In genomic region chr1:134512183-134512582, GRCm38 (mm10) we compare ENCODE assay signal across 37 mouse cellular contexts. TPM values are rescaled to one million over a fixed set of nuclear protein-coding genes. Genes with fewer than 3 reads are reported as not detected.
A peak's percentile ranks its signal among the peaks of the same experiment; 100 is the strongest.
DNase-seq lines count a peak whose midpoint lies in the region; ATAC-seq and TF ChIP-seq lines count a peak whose summit lies in the region.
"Had no signal": no experiment of that assay in that cellular context is flagged by ENCODE, and none has a peak within 500 bp of the region (broad histone marks: within the 10 kb centered on the region; RNA-seq: fewer than 3 reads in every experiment).

No protein-coding gene starts in this region.

- H3K4me1 ChIP-seq in hindbrain, embryonic 13.5 days (replicated peaks) = peaks cover 32% of the 10 kb centered on the region
- peaks cover 15% of the 10 kb centered on the region for H3K4me1 ChIP-seq in hindbrain, embryonic 12.5 days
- H3K4me1 ChIP-seq in hindbrain, postnatal 0 days (ENCODE audit: insufficient read depth, low read length) = peaks cover 15% of the 10 kb centered on the region

- H3K27me3 ChIP-seq in hindbrain, embryonic 13.5 days = peaks cover 33% of the 10 kb centered on the region
- peaks cover 31% of the 10 kb centered on the region for H3K27me3 ChIP-seq in hindbrain, embryonic 12.5 days
- H3K27me3 ChIP-seq in hindbrain, postnatal 0 days (ENCODE audit: insufficient read depth, low read length) = no peaks in the 10 kb centered on the region
- H3K27me3 ChIP-seq: intestine, embryonic 15.5 days had no signal

- H3K4me2 ChIP-seq in hindbrain, embryonic 13.5 days = no peak overlapping the region
- H3K4me2 ChIP-seq in hindbrain, embryonic 12.5 days (replicated peaks) = no peak overlapping the region
- H3K4me2 ChIP-seq in hindbrain, postnatal 0 days (ENCODE audit: low read depth, low read length) = no peak overlapping the region

- H3K4me3 ChIP-seq in hindbrain, embryonic 13.5 days = no peak overlapping the region
- H3K4me3 ChIP-seq in hindbrain, embryonic 12.5 days = no peak overlapping the region
- H3K4me3 ChIP-seq in hindbrain, postnatal 0 days (ENCODE audit: low read length) = no peak overlapping the region
- H3K4me3 ChIP-seq: erythroblast, embryonic 14.5 days; layer of hippocampus, adult 2 months; left cerebral cortex, adult 2 months; myocyte had no signal

- H3K36me3 ChIP-seq in hindbrain, embryonic 13.5 days = peaks cover 21% of the 10 kb centered on the region
- H3K36me3 ChIP-seq in hindbrain, embryonic 12.5 days = peaks cover 13% of the 10 kb centered on the region
- peaks cover 8% of the 10 kb centered on the region; the same call in 1 of the 2 replicates for H3K36me3 ChIP-seq in hindbrain, postnatal 0 days (ENCODE audit: insufficient read depth, low read length)

- no peaks in the 10 kb centered on the region for H3K9me3 ChIP-seq in hindbrain, embryonic 13.5 days
- no peaks in the 10 kb centered on the region for H3K9me3 ChIP-seq in hindbrain, embryonic 12.5 days (replicated peaks)
- H3K9me3 ChIP-seq in hindbrain, postnatal 0 days (ENCODE audit: low read length) = no peaks in the 10 kb centered on the region
- H3K9me3 ChIP-seq: embryonic facial prominence, embryonic 13.5 days; heart, embryonic 12.5 days; intestine, embryonic 15.5 days; limb, embryonic 10.5 days; limb, embryonic 15.5 days; liver, embryonic 13.5 days; midbrain, embryonic 10.5 days had no signal

- TF ChIP-seq CTCF in hindbrain, postnatal 0 days (IDR thresholded peaks at IDR 0.05; ENCODE audit: low read depth) = no peak

- H3K9ac ChIP-seq in hindbrain, embryonic 13.5 days = no peak overlapping the region
- H3K9ac ChIP-seq in hindbrain, embryonic 12.5 days = no peak overlapping the region
- no peak overlapping the region for H3K9ac ChIP-seq in hindbrain, postnatal 0 days (replicated peaks; ENCODE audit: low read length)
- H3K9ac ChIP-seq: embryonic facial prominence, embryonic 13.5 days; heart, embryonic 12.5 days; intestine, embryonic 15.5 days; limb, embryonic 15.5 days had no signal

- 40% methylated on average over 4 of the region's 4 CpGs for WGBS in hindbrain, embryonic 13.5 days
- WGBS in hindbrain, embryonic 12.5 days = 65% methylated on average over 4 of the region's 4 CpGs
- 48% methylated on average over 4 of the region's 4 CpGs for WGBS in hindbrain, postnatal 0 days

- peak; percentile 41 for DNase-seq in retina, embryonic 14.5 days (ENCODE audit: low spot score)
- no peak for DNase-seq in retina, postnatal 1 day
- peak; percentile 17 for DNase-seq in hindbrain, postnatal 0 days (ENCODE audit: low spot score)
- no peak for DNase-seq in urinary bladder, postnatal 36 days (ENCODE audit: low spot score in 2 of 2)
- DNase-seq in adrenal gland, postnatal 4 days (ENCODE audit: low spot score in 2 of 2) = no peak
- DNase-seq: adrenal gland, adult 2 months; adrenal gland, postnatal 36 days; B cell, adult 2 months; cerebellum, adult 2 months; cerebellum, postnatal 36 days; gastrocnemius, adult 2 months; gastrocnemius, postnatal 36 days; heart, adult 18-20 months; kidney, adult 2 months; kidney, postnatal 36 days; liver, embryonic 13.5 days; lung, adult 18-20 months; lung, postnatal 10 days; thymus, adult 2 months; thymus, postnatal 36 days had no signal

- H3K27ac ChIP-seq in hindbrain, embryonic 13.5 days = no peak overlapping the region
- no peak overlapping the region for H3K27ac ChIP-seq in hindbrain, embryonic 12.5 days
- H3K27ac ChIP-seq in hindbrain, postnatal 0 days = no peak overlapping the region
- H3K27ac ChIP-seq: embryonic facial prominence, embryonic 13.5 days; gastrocnemius, adult 2 months; intestine, embryonic 15.5 days; layer of hippocampus, adult 2 months; left cerebral cortex, adult 2 months; limb, embryonic 10.5 days; limb, embryonic 15.5 days; liver, embryonic 13.5 days; midbrain, embryonic 10.5 days had no signal

- peak; percentile 41; the same call in 1 of the 2 replicates for ATAC-seq in hindbrain, embryonic 13.5 days (ENCODE audit: low FRiP score)
- no peak for ATAC-seq in hindbrain, embryonic 12.5 days (ENCODE audit: low FRiP score)
- no peak for ATAC-seq in hindbrain, postnatal 0 days
- ATAC-seq: activated CD4-positive, CD25-positive, alpha-beta regulatory T cell, adult 4 months; intestine, embryonic 15.5 days; midbrain, embryonic 16.5 days had no signal

RNA-seq across cellular contexts. Expression of gene Rabif, which starts 17.7 kb away (rescaled TPM):
- polyA plus RNA-seq in hindbrain, embryonic 13.5 days (2015; fragmentation: Nextera tagmentation; extraction: Ambion mirVana) = 62.9 and 67.3 TPM in 2 replicates
- 45.7 and 53.1 TPM in 2 replicates for polyA plus RNA-seq in hindbrain, embryonic 12.5 days (2016; fragmentation: Nextera tagmentation; extraction: Ambion mirVana)
- total RNA-seq in hindbrain, postnatal 0 days (2014; rRNA removed) = 32.8 and 37.6 TPM in 2 replicates
- polyA plus RNA-seq in hindbrain, postnatal 0 days (2015; fragmentation: Nextera tagmentation; extraction: Ambion mirVana) = 68.6 and 69.2 TPM in 2 replicates
- total RNA-seq in adrenal gland, postnatal 4 days (2021) = 10 to 100 TPM; 28.7 to 29.6 TPM

RNA-seq across cellular contexts. Expression of gene Mgat4e, which starts 37.3 kb away (rescaled TPM):
- not detected in 2 replicates for polyA plus RNA-seq in hindbrain, embryonic 13.5 days (2015; fragmentation: Nextera tagmentation; extraction: Ambion mirVana)
- polyA plus RNA-seq in hindbrain, embryonic 12.5 days (2016; fragmentation: Nextera tagmentation; extraction: Ambion mirVana) = not detected in 2 replicates
- total RNA-seq in hindbrain, postnatal 0 days (2014; rRNA removed) = 0.18 TPM in 1 of 2 replicates, not detected in the other
- not detected in 2 replicates for polyA plus RNA-seq in hindbrain, postnatal 0 days (2015; fragmentation: Nextera tagmentation; extraction: Ambion mirVana)
- not detected for total RNA-seq in adrenal gland, postnatal 4 days (2021)
- total RNA-seq: adrenal gland, adult 2 months; adrenal gland, postnatal 36 days; gastrocnemius, adult 2 months; gastrocnemius, postnatal 36 days; heart, adult 18-20 months; layer of hippocampus, adult 2 months; left cerebral cortex, adult 2 months had no signal
- polyA plus RNA-seq: activated CD4-positive, CD25-positive, alpha-beta regulatory T cell, adult 4 months; adrenal gland, adult 2 months; cerebellum, adult 2 months; embryonic facial prominence, embryonic 13.5 days; erythroblast, embryonic 14.5 days; forebrain, embryonic 11.5 days; heart, embryonic 12.5 days; heart, postnatal 0 days; intestine, embryonic 15.5 days; kidney, embryonic 16.5 days; limb, embryonic 10.5 days; limb, embryonic 15.5 days; liver, embryonic 13.5 days; midbrain, embryonic 10.5 days; midbrain, embryonic 16.5 days; myocyte; thymus, adult 2 months had no signal

RNA-seq across cellular contexts. Expression of gene Kdm5b, which starts 47.8 kb away (rescaled TPM):
- 99.4 and 103 TPM in 2 replicates for polyA plus RNA-seq in hindbrain, embryonic 13.5 days (2015; fragmentation: Nextera tagmentation; extraction: Ambion mirVana)
- 119 and 120 TPM in 2 replicates for polyA plus RNA-seq in hindbrain, embryonic 12.5 days (2016; fragmentation: Nextera tagmentation; extraction: Ambion mirVana)
- total RNA-seq in hindbrain, postnatal 0 days (2014; rRNA removed) = 55.7 and 59.2 TPM in 2 replicates
- 41.9 and 42.1 TPM in 2 replicates for polyA plus RNA-seq in hindbrain, postnatal 0 days (2015; fragmentation: Nextera tagmentation; extraction: Ambion mirVana)
- 10 to 100 TPM; 64.0 to 65.5 TPM for total RNA-seq in adrenal gland, postnatal 4 days (2021)

RNA-seq across cellular contexts. Expression of gene Klhl12, which starts 56.9 kb away (rescaled TPM):
- 33.2 and 35.0 TPM in 2 replicates for polyA plus RNA-seq in hindbrain, embryonic 13.5 days (2015; fragmentation: Nextera tagmentation; extraction: Ambion mirVana)
- 32.3 and 32.9 TPM in 2 replicates for polyA plus RNA-seq in hindbrain, embryonic 12.5 days (2016; fragmentation: Nextera tagmentation; extraction: Ambion mirVana)
- 25.6 and 28.5 TPM in 2 replicates for total RNA-seq in hindbrain, postnatal 0 days (2014; rRNA removed)
- polyA plus RNA-seq in hindbrain, postnatal 0 days (2015; fragmentation: Nextera tagmentation; extraction: Ambion mirVana) = 35.1 and 36.9 TPM in 2 replicates
- total RNA-seq in adrenal gland, postnatal 4 days (2021) = 10 to 100 TPM; 25.4 to 26.5 TPM

Comparison
In these comparisons a context has a peak if more than half of its experiments do, and no peak if none do; other contexts are left out.
1. DNase-seq: peak in retina, embryonic 14.5 days (single experiment) and hindbrain, postnatal 0 days (single experiment); none in retina, postnatal 1 day (single experiment), urinary bladder, postnatal 36 days (0 of 2) and adrenal gland, postnatal 4 days (0 of 2).